Mouse (Mus musculus) brain, embryonic 14.5 days (tissue): ENCODE results near the gene Pcca.

Experiments
- CTCF ChIP-seq: fragments of 200-500 bp; IDR thresholded peaks from 2 replicates; pipeline ENCODE4 v1.5.1; 2012; ENCODE audit warnings: inconsistent platforms, mild to moderate bottlenecking, moderate library complexity, borderline replicate concordance; ENCODE audit not compliant: insufficient read depth, insufficient read length; ENCODE audit errors: extremely low read depth
- POLR2A ChIP-seq: fragments of 200-500 bp; IDR thresholded peaks from 2 replicates; pipeline ENCODE4 v1.6.1; 2012; ENCODE audit warnings: mild to moderate bottlenecking, inconsistent platforms, borderline replicate concordance; ENCODE audit not compliant: poor library complexity, insufficient read depth, insufficient read length, severe bottlenecking; ENCODE audit errors: extremely low read depth

GRCm38 (mm10) chr14:122582491-122583077 is 48.5 kb downstream of the Pcca start:
- TF ChIP-seq POLR2A (no peak), CTCF (no peak)
